Mouse (Mus musculus) forebrain, embryonic 16.5 days (tissue): ENCODE data around the gene Tekt1. TPM values are rescaled to one million over a fixed set of nuclear protein-coding genes. Genes with fewer than 3 reads are reported as not detected.

Experiments
- ATAC-seq: fragments of 200-750 bp; cut with Nextera tagmentation; 2 replicates; pipeline ENCODE4 v1.8.0; 2017; ENCODE audit warnings: mild to moderate bottlenecking, moderate library complexity
- H3K27ac ChIP-seq: fragments of 300-500 bp; sonication (generic); 2 replicates; pipeline ENCODE4 v1.5.1; 2014; ENCODE audit warnings: low read length, control low read depth
- H3K27me3 ChIP-seq: fragments of 300-500 bp; sonication (generic); replicated peaks from 2 replicates; pipeline ENCODE4 v1.6.1; 2014; ENCODE audit warnings: low read length; ENCODE audit not compliant: control insufficient read depth, insufficient read depth
- H3K36me3 ChIP-seq: fragments of 300-500 bp; sonication (generic); 2 replicates; pipeline ENCODE4 v1.6.1; 2014; ENCODE audit not compliant: control insufficient read depth, insufficient read depth
- H3K4me1 ChIP-seq: fragments of 300-500 bp; sonication (generic); replicated peaks from 2 replicates; pipeline ENCODE4 v1.6.1; 2014; ENCODE audit warnings: low read length; ENCODE audit not compliant: control insufficient read depth, insufficient read depth
- H3K4me2 ChIP-seq: fragments of 300-500 bp; sonication (generic); 2 replicates; pipeline ENCODE4 v1.6.1; 2014; ENCODE audit warnings: mild to moderate bottlenecking, low read length, control low read depth
- H3K4me3 ChIP-seq: fragments of 300-500 bp; sonication (generic); replicated peaks from 2 replicates; pipeline ENCODE4 v1.5.1; 2014; ENCODE audit warnings: mild to moderate bottlenecking, low read length, control low read depth
- H3K9ac ChIP-seq: fragments of 300-500 bp; sonication (generic); replicated peaks from 2 replicates; pipeline ENCODE4 v1.6.1; 2014; ENCODE audit warnings: low read depth, low read length, control low read depth
- H3K9me3 ChIP-seq: fragments of 300-500 bp; sonication (generic); 2 replicates; pipeline ENCODE4 v1.6.1; 2016; ENCODE audit warnings: low read length; ENCODE audit not compliant: control insufficient read depth
- WGBS: fragments of 180-500 bp; shearing (Covaris S2); extraction: QIAGEN DNeasy Blood & Tissue Kit; methylation state at CpG from one replicate; pipeline ENCODE4 v1.1.7; 2014; 5-methylcytosine and 5-hydroxymethylcytosine counted together
- microRNA-seq: library from miRNA; unstranded; fragments of <30 nt; microRNA quantifications from one replicate; pipeline ENCODE4, GENCODE M21; 2017
- polyA plus RNA-seq: library from polyadenylated mRNA; unstranded; fragments of >200 nt; fragmentation: Nextera tagmentation; extraction: Ambion mirVana; gene quantifications from 2 replicates; pipeline ENCODE4 v1.2.1, GENCODE M21; 2015

Gene Tekt1
- polyA plus RNA-seq, 1 experiment from 2014 or later, result 9.1 TPM

GRCm38 (mm10) chr11:72310491-72310890, 51.8 kb downstream of the Tekt1 start:
- peaks cover 18% of the 10 kb centered on the region for H3K27me3 ChIP-seq
- H3K9ac ChIP-seq, result no peak overlapping the region
- H3K27ac ChIP-seq, result no peak overlapping the region
- peaks cover 4% of the 10 kb centered on the region for H3K4me1 ChIP-seq
- WGBS, result 89% methylated on average over 4 of the region's 4 CpGs
- H3K9me3 ChIP-seq, result no peaks in the 10 kb centered on the region
- no peaks in the 10 kb centered on the region for H3K36me3 ChIP-seq
- H3K4me3 ChIP-seq, result no peak overlapping the region
- ATAC-seq, result no peak
- H3K4me2 ChIP-seq, result no peak overlapping the region

GRCm38 (mm10) chr11:72308982-72309381, 53.3 kb downstream of the Tekt1 start:
- Histone ChIP-seq H3K9me3 (no peaks in the 10 kb centered on the region), H3K27me3 (peaks cover 4% of the 10 kb centered on the region), H3K27ac (no peak overlapping the region), H3K36me3 (no peaks in the 10 kb centered on the region), H3K4me3 (no peak overlapping the region), H3K9ac (no peak overlapping the region), H3K4me2 (no peak overlapping the region), H3K4me1 (no peaks in the 10 kb centered on the region)
- WGBS, result 76% methylated on average over 2 of the region's 2 CpGs
- ATAC-seq, result no peak

- no peak overlapping the region for H3K4me2 ChIP-seq
- H3K27ac ChIP-seq, result no peak overlapping the region
- H3K4me1 ChIP-seq, result no peaks in the 10 kb centered on the region
- H3K27me3 ChIP-seq, result no peaks in the 10 kb centered on the region
- WGBS, result 80% methylated on average over 5 of the region's 5 CpGs
- H3K4me3 ChIP-seq, result no peak overlapping the region
- no peak overlapping the region for H3K9ac ChIP-seq
- no peaks in the 10 kb centered on the region for H3K9me3 ChIP-seq
- ATAC-seq, result no peak
- no peaks in the 10 kb centered on the region for H3K36me3 ChIP-seq
Measured at GRCm38 (mm10) chr11:72307461-72307860, 54.8 kb downstream of the Tekt1 start.

- Histone ChIP-seq H3K27me3 (no peaks in the 10 kb centered on the region), H3K4me1 (no peaks in the 10 kb centered on the region), H3K4me3 (no peak overlapping the region), H3K9me3 (no peaks in the 10 kb centered on the region), H3K9ac (no peak overlapping the region), H3K27ac (no peak overlapping the region), H3K36me3 (no peaks in the 10 kb centered on the region), H3K4me2 (no peak overlapping the region)
- no peak for ATAC-seq
- 70% methylated on average over 7 of the region's 7 CpGs for WGBS
Measured at GRCm38 (mm10) chr11:72302230-72302629, 60.0 kb downstream of the Tekt1 start.

- H3K36me3 ChIP-seq, result no peaks in the 10 kb centered on the region
- 35% methylated on average over 6 of the region's 6 CpGs for whole genome bisulfite sequencing
- no peak within 1 kb of the TSS for H3K4me3 ChIP-seq
- H3K9ac ChIP-seq, result no peak within 1 kb of the TSS
- H3K27me3 ChIP-seq, result no peaks in the 10 kb centered on the region
- no peak within 1 kb of the TSS for H3K4me2 ChIP-seq
- H3K4me1 ChIP-seq, result no peaks in the 10 kb centered on the region
- no peak within 1 kb of the TSS for H3K27ac ChIP-seq
- no peak for ATAC-seq
- H3K9me3 ChIP-seq, result no peaks in the 10 kb centered on the region
Measured at GRCm38 (mm10) chr11:72301334-72301733, 60.9 kb downstream of the Tekt1 start, which contains the start of gene Xaf1. TSS of gene Xaf1 (plus strand) at chr11:72301629.

Small RNA genes lying within 50 kb of the gene (microRNA-seq; reads per million reads assigned to microRNA genes)
- gene Mir6338, result not detected

Other genes starting within 250 kb of the Tekt1 start
- 2.0 and 3.0 TPM in 2 replicates for gene Pitpnm3, start 226.7 kb downstream of the Tekt1 start, polyA plus RNA-seq
- gene Gm43951, start 155.6 kb downstream of the Tekt1 start, polyA plus RNA-seq, result 1.6 TPM in 2 replicates
- gene 4933427D14Rik, start 155.0 kb downstream of the Tekt1 start, polyA plus RNA-seq, result 23.6 and 24.3 TPM in 2 replicates
- gene Txndc17, start 154.9 kb downstream of the Tekt1 start, polyA plus RNA-seq, result 131 and 138 TPM in 2 replicates
- gene Med31, start 146.8 kb downstream of the Tekt1 start, polyA plus RNA-seq, result 61.1 and 67.8 TPM in 2 replicates
- gene Slc13a5, start 95.2 kb downstream of the Tekt1 start, polyA plus RNA-seq, result 0.35 and 0.65 TPM in 2 replicates
- 1.2 and 1.7 TPM in 2 replicates for gene Xaf1, start 60.8 kb downstream of the Tekt1 start, polyA plus RNA-seq
- gene Fbxo39, start 48.0 kb downstream of the Tekt1 start, polyA plus RNA-seq, result not detected in 2 replicates
- gene Smtnl2, start 49.3 kb upstream of the Tekt1 start, polyA plus RNA-seq, result 4.5 and 8.0 TPM in 2 replicates
- gene Ggt6, start 73.1 kb upstream of the Tekt1 start, polyA plus RNA-seq, result not detected in 2 replicates
- gene Mybbp1a, start 78.9 kb upstream of the Tekt1 start, polyA plus RNA-seq, result 94.8 and 98.2 TPM in 2 replicates
- gene Spns2, start 127.5 kb upstream of the Tekt1 start, polyA plus RNA-seq, result 6.6 and 9.3 TPM in 2 replicates
- not detected in 2 replicates for gene Spns3, start 188.1 kb upstream of the Tekt1 start, polyA plus RNA-seq
- gene Ube2g1, start 244.8 kb upstream of the Tekt1 start, polyA plus RNA-seq, result 112 and 117 TPM in 2 replicates